Mouse (Mus musculus) embryonic facial prominence, embryonic 12.5 days (tissue): ENCODE results near the gene 2010111I01Rik. TPM values are rescaled to one million over a fixed set of nuclear protein-coding genes. Genes with fewer than 3 reads are reported as not detected.
A peak's percentile ranks its signal among the peaks of the same experiment; 100 is the strongest.

Experiments
- ATAC-seq: fragments of 200-750 bp; cut with Nextera tagmentation; 2 replicates; pipeline ENCODE4 v1.8.0; 2017; ENCODE audit not compliant: insufficient number of reproducible peaks, insufficient read depth, low FRiP score, low TSS enrichment
- H3K27ac ChIP-seq: fragments of 300-500 bp; sonication (generic); 2 replicates; pipeline ENCODE4 v1.5.1; 2016; ENCODE audit warnings: mild to moderate bottlenecking
- H3K27me3 ChIP-seq: fragments of 300-500 bp; sonication (generic); 2 replicates; pipeline ENCODE4 v1.6.1; 2016; ENCODE audit warnings: mild to moderate bottlenecking, moderate library complexity
- H3K36me3 ChIP-seq: fragments of 300-500 bp; sonication (generic); 2 replicates; pipeline ENCODE4 v1.6.1; 2016; ENCODE audit warnings: mild to moderate bottlenecking
- H3K4me1 ChIP-seq: fragments of 300-500 bp; sonication (generic); 2 replicates; pipeline ENCODE4 v1.6.1; 2016
- H3K4me2 ChIP-seq: fragments of 300-500 bp; sonication (generic); replicated peaks from 2 replicates; pipeline ENCODE4 v1.6.1; 2016; ENCODE audit warnings: mild to moderate bottlenecking, moderate library complexity
- H3K4me3 ChIP-seq: fragments of 300-500 bp; sonication (generic); 2 replicates; pipeline ENCODE4 v1.5.1; 2016; ENCODE audit warnings: mild to moderate bottlenecking
- H3K9ac ChIP-seq: fragments of 300-500 bp; sonication (generic); 2 replicates; pipeline ENCODE4 v1.6.1; 2016; ENCODE audit warnings: mild to moderate bottlenecking, moderate library complexity
- H3K9me3 ChIP-seq: fragments of 300-500 bp; sonication (generic); 2 replicates; pipeline ENCODE4 v1.6.1; 2016; ENCODE audit warnings: mild to moderate bottlenecking, moderate library complexity
- WGBS: fragments of 180-500 bp; shearing (Covaris S2); methylation state at CpG from one replicate; pipeline ENCODE4 v1.1.7; 2016; 5-methylcytosine and 5-hydroxymethylcytosine counted together
- polyA plus RNA-seq: library from polyadenylated mRNA; unstranded; fragments of >200 nt; fragmentation: Nextera tagmentation; extraction: Ambion mirVana; gene quantifications from 2 replicates; pipeline ENCODE4 v1.2.1, GENCODE M21; 2016

Gene 2010111I01Rik
- polyA plus RNA-seq, 1 experiment from 2014 or later = 144 TPM

GRCm38 (mm10) chr13:63106574-63106973, 141.9 kb downstream of the 2010111I01Rik start:
- WGBS = 52% methylated on average over 2 of the region's 2 CpGs
- Histone ChIP-seq H3K4me2 (no peak overlapping the region), H3K4me3 (no peak overlapping the region), H3K9me3 (no peaks in the 10 kb centered on the region), H3K4me1 (peaks cover 12% of the 10 kb centered on the region), H3K9ac (no peak overlapping the region), H3K36me3 (no peaks in the 10 kb centered on the region), H3K27ac (no peak overlapping the region), H3K27me3 (no peaks in the 10 kb centered on the region)
- ATAC-seq = no peak

DNA sequence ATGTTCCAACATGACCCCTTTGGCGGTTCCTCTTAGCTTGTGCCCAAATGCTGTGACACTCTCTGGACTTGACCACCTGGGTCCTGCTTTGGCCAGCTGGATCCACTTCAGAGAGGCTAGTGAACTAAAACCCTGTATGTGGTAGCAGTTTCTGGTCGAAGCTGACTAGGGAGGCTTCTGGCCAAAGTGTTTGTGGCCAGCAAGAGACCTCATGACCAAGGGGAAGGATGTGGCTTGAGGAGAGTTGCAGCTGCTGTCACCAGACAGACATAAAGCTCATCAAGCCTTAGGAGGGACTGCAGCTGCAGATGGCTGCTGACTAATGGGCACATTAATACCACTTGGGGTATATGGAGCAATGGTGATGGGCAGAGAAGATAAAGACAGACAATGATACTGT, 143.9 kb downstream of the 2010111I01Rik start:
- no peaks in the 10 kb centered on the region for H3K27me3 ChIP-seq
- ATAC-seq = no peak
- H3K4me2 ChIP-seq = no peak overlapping the region
- no peak overlapping the region for H3K27ac ChIP-seq
- no peak overlapping the region for H3K4me3 ChIP-seq
- H3K9ac ChIP-seq = no peak overlapping the region
- no peaks in the 10 kb centered on the region for H3K9me3 ChIP-seq
- 67% methylated on average over 2 of the region's 2 CpGs for WGBS
- H3K4me1 ChIP-seq = peaks cover 28% of the 10 kb centered on the region
- H3K36me3 ChIP-seq = no peaks in the 10 kb centered on the region

DNA sequence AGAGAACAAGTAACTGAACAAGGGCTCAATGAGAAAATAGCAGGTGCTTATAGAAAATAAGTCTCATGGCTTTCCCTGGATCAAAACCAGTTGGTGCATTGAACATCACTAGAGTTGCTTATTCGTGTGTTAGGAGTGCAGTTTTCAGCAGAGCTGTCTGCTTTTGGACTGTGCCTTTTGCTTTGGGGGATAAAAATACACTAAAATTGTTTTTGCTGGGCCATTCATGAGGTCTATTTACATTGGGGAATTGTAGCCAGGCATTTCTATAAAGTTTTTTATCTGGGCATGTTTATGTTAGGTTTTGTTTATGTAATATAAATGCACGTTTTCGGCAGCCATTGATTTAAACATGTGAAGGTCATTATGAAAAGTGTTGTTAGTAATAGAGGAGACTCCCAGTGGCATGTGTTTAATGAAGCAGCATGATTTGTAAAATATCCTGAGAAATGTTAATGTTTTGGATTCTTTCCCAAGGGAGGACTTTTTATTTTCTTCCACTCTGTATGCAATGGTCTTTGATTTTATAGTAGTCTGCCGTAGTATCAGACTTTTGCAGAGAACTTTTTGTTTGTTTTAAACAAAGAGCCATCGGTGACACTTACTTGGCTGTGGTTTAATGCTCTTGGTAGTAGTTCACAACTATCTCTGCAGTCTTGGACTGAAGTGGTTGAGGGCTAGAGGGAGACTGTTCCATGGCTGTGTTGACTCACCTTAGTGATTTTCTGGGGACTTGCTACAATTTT, 146.8 kb downstream of the 2010111I01Rik start:
- no peak for ATAC-seq
- Histone ChIP-seq H3K36me3 (no peaks in the 10 kb centered on the region), H3K9ac (no peak overlapping the region), H3K4me1 (peaks cover 40% of the 10 kb centered on the region), H3K27ac (peak overlapping the region; percentile 93), H3K9me3 (no peaks in the 10 kb centered on the region), H3K4me3 (no peak overlapping the region), H3K27me3 (no peaks in the 10 kb centered on the region), H3K4me2 (no peak overlapping the region)
- WGBS = 52% methylated on average over 5 of the region's 5 CpGs

- Histone ChIP-seq H3K9ac (no peak overlapping the region), H3K4me1 (peaks cover 40% of the 10 kb centered on the region), H3K36me3 (no peaks in the 10 kb centered on the region), H3K27me3 (no peaks in the 10 kb centered on the region), H3K27ac (peak overlapping the region; percentile 93), H3K9me3 (no peaks in the 10 kb centered on the region), H3K4me2 (no peak overlapping the region), H3K4me3 (no peak overlapping the region)
- 57% methylated on average over 4 of the region's 4 CpGs for WGBS
- ATAC-seq = no peak
These were observed 147.4 kb downstream of the 2010111I01Rik start for GRCm38 (mm10) chr13:63112043-63112597.

DNA sequence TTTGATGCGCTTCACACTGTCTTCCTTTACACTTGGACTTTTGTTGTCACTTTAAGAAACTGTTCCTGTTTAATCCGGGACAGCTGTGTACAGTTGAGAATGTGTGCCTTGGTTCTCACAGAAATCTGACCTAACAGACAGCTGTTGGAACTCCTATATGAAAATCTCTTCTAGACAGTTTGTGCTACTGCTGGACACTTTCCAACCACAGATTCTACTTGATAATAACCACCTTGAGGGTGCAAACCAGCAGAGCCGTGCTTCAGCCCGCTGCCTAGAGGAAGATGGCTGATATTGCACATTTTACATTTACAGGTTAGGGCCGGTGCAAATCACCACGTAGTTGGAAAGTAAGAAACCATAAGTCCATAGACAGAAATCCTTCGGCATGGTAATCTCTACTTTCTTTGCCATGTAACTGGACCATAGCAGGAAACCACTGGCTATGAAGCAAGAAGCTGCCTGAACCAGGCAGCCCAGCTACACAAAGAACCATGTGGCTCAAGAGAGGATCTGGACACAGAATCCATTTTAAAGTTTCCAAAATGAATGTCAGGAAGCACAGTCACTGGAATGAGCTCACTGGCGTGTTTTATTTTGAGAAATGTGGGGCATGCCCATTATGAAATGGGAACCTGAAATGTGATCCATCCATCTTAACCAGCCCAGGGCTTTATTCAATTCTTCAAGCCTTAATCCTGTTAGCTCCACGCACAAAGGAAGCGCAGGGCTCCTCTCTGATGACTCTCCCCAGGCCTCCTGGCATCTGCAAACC, 148.1 kb downstream of the 2010111I01Rik start:
- H3K9me3 ChIP-seq = no peaks in the 10 kb centered on the region
- H3K27ac ChIP-seq = peak overlapping the region; percentile 93
- H3K36me3 ChIP-seq = no peaks in the 10 kb centered on the region
- peak; percentile 53; the same call in 1 of the 2 replicates for ATAC-seq
- H3K4me1 ChIP-seq = peaks cover 40% of the 10 kb centered on the region
- 0 out of 2 replicates have a peak overlapping the region, but pooled peaks have one; percentile 0 for H3K4me2 ChIP-seq
- no peak overlapping the region for H3K4me3 ChIP-seq
- H3K27me3 ChIP-seq = no peaks in the 10 kb centered on the region
- H3K9ac ChIP-seq = no peak overlapping the region
- 24% methylated on average over 10 of the region's 10 CpGs for WGBS

GRCm38 (mm10) chr13:63113881-63114301, 149.2 kb downstream of the 2010111I01Rik start:
- 51% methylated on average over 4 of the region's 4 CpGs for WGBS
- H3K27ac ChIP-seq = 0 out of 2 replicates have a peak overlapping the region, but pooled peaks have one; percentile 63
- H3K27me3 ChIP-seq = no peaks in the 10 kb centered on the region
- no peak for ATAC-seq
- peaks cover 40% of the 10 kb centered on the region for H3K4me1 ChIP-seq
- H3K4me3 ChIP-seq = no peak overlapping the region
- H3K4me2 ChIP-seq = no peak overlapping the region
- no peak overlapping the region for H3K9ac ChIP-seq
- no peaks in the 10 kb centered on the region for H3K9me3 ChIP-seq
- H3K36me3 ChIP-seq = no peaks in the 10 kb centered on the region

GRCm38 (mm10) chr13:63115187-63115784, 150.6 kb downstream of the 2010111I01Rik start:
- peaks cover 34% of the 10 kb centered on the region for H3K4me1 ChIP-seq
- WGBS = 74% methylated on average over 3 of the region's 3 CpGs
- no peaks in the 10 kb centered on the region for H3K27me3 ChIP-seq
- no peaks in the 10 kb centered on the region for H3K9me3 ChIP-seq
- no peak overlapping the region for H3K27ac ChIP-seq
- H3K9ac ChIP-seq = no peak overlapping the region
- H3K4me2 ChIP-seq = no peak overlapping the region
- H3K36me3 ChIP-seq = no peaks in the 10 kb centered on the region
- ATAC-seq = no peak
- H3K4me3 ChIP-seq = no peak overlapping the region

DNA sequence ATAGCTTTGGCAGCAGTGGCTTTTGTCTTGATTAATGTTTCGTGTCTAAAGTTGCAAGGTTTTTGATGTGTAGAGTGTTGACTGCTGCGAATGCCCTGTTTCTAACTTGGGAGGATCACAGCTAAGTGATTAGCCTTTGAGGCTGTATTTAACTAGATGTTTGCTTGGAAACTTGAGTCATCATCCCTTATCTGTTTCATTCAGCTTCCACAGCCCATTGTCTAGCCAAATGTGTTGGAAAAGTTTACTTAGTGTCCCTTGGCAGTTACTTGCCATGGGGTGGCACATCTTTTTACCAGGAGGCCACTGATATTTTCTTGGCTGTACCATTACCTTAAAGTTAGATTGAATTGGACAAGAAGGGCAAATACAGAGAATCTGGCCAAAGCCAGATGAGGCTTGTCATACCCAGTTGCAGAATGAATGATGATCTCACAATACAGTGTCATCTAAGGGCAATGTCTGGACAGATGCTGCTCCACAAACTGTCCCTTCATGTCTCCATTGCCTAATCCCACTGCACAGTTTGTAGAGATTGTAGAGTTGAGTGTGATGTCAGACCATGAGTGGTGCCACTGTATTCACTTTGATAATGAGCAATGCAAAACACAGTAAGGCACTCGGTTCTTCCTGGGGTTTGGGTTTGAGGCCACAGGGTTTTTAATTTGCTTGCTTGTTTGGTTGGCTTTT, 152.9 kb downstream of the 2010111I01Rik start:
- WGBS = 78% methylated on average over 3 of the region's 3 CpGs
- Histone ChIP-seq H3K9me3 (no peaks in the 10 kb centered on the region), H3K4me2 (no peak overlapping the region), H3K27me3 (no peaks in the 10 kb centered on the region), H3K36me3 (no peaks in the 10 kb centered on the region), H3K4me3 (no peak overlapping the region), H3K27ac (no peak overlapping the region), H3K9ac (no peak overlapping the region), H3K4me1 (peaks cover 18% of the 10 kb centered on the region)
- ATAC-seq = no peak

DNA sequence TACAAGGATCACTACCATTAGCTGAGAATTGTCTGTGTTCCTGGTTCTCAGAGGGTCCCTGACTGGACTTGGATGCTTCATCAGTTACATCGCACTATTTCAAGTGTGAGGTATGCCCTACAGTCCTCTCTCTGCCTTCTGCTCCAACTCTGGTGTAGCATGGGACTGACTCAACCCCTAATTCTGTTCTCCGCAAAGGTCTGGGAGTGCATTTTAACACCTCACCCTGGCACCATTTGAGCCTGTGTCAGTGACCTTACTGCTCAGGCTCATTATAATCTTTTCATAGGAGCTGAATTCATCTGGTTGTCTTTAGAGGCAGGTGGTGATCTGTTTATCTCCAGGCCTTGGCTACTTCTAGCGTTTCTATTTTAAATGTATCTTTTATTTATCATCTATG, 154.0 kb downstream of the 2010111I01Rik start:
- Histone ChIP-seq H3K4me1 (peaks cover 11% of the 10 kb centered on the region; the same call in 1 of the 2 replicates), H3K9me3 (no peaks in the 10 kb centered on the region), H3K4me3 (no peak overlapping the region), H3K27me3 (no peaks in the 10 kb centered on the region), H3K4me2 (no peak overlapping the region), H3K9ac (no peak overlapping the region), H3K36me3 (no peaks in the 10 kb centered on the region), H3K27ac (no peak overlapping the region)
- 88% methylated on average over 3 of the region's 3 CpGs for WGBS
- ATAC-seq = no peak

DNA sequence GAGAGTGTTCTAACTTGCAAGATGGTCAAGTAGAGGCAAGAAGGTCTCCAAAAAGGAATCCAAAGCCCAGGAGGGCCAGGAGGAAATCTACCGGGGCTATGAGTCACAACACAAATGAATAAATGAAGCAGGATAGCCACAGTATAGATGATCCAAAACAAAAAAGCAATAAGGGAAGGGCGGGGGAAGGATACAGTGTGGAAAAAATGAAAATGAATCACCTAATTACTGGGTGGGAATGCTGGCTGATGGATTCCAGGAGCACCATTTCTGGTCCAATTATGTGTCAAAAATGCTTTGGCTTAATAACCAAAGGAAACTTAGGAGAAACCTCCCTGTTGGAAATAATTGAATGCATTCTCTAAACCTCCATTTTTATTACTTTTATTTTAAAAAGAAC, 155.6 kb downstream of the 2010111I01Rik start:
- 77% methylated on average over 2 of the region's 2 CpGs for WGBS
- H3K9me3 ChIP-seq = no peaks in the 10 kb centered on the region
- H3K4me1 ChIP-seq = no peaks in the 10 kb centered on the region
- no peak overlapping the region for H3K27ac ChIP-seq
- no peaks in the 10 kb centered on the region for H3K36me3 ChIP-seq
- H3K4me2 ChIP-seq = no peak overlapping the region
- H3K27me3 ChIP-seq = no peaks in the 10 kb centered on the region
- H3K4me3 ChIP-seq = no peak overlapping the region
- no peak for ATAC-seq
- H3K9ac ChIP-seq = no peak overlapping the region

DNA sequence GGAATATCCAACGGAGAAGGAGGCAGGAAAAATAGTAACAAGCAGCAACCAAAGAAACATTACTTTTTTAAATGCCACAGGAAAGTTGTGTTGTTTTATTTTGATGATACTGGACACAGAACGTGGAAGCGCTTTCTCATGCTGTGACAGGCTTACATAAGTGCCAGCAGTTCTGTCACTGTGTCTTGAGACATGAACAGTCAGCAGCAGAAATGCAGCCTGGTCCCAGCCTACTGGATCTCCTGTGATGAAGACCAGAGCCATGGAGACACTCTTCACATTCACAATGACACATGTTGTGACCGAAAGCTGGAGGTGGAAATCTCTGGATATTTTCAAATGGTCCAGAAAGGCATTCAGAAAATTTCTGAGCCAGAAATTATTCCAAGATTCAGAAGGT, 157.1 kb downstream of the 2010111I01Rik start:
- no peak for ATAC-seq
- Histone ChIP-seq H3K36me3 (no peaks in the 10 kb centered on the region), H3K27ac (no peak overlapping the region), H3K27me3 (no peaks in the 10 kb centered on the region), H3K4me3 (no peak overlapping the region), H3K4me2 (no peak overlapping the region), H3K9ac (no peak overlapping the region), H3K9me3 (no peaks in the 10 kb centered on the region), H3K4me1 (no peaks in the 10 kb centered on the region)
- 76% methylated on average over 4 of the region's 4 CpGs for WGBS
